In genomic region chr17:79110936-79111348, GRCm38 (mm10) we compare ENCODE assay signal across 7 mouse cellular contexts. TPM values are rescaled to one million over a fixed set of nuclear protein-coding genes. Genes with fewer than 3 reads are reported as not detected.
DNase-seq lines count a peak whose midpoint lies in the region; ATAC-seq and TF ChIP-seq lines count a peak whose summit lies in the region.

No protein-coding gene starts in this region.

- no peaks in the 10 kb centered on the region for H3K27me3 ChIP-seq in kidney, postnatal 0 days (ENCODE audit: insufficient read depth, low read length)

- H3K4me3 ChIP-seq in gastrocnemius, adult 2 months, result no peak overlapping the region
- no peak overlapping the region for H3K4me3 ChIP-seq in kidney, postnatal 0 days (replicated peaks; ENCODE audit: low read depth, low read length)
- H3K4me3 ChIP-seq in lung, adult 2 months (replicated peaks; ENCODE audit: extremely low read depth, low read depth, low read length), result no peak overlapping the region
- no peak overlapping the region for H3K4me3 ChIP-seq in olfactory bulb, adult 2 months (ENCODE audit: insufficient read depth, low read depth, low read length)

- H3K4me2 ChIP-seq in kidney, postnatal 0 days (ENCODE audit: low read length), result no peak overlapping the region

- ATAC-seq in kidney, postnatal 0 days (replicated peaks; ENCODE audit: low FRiP score, low read depth), result peak; percentile 25; the same call in 1 of the 2 replicates

- H3K4me1 ChIP-seq in kidney, postnatal 0 days (replicated peaks; ENCODE audit: insufficient read depth, low read length), result no peaks in the 10 kb centered on the region
- no peaks in the 10 kb centered on the region for H3K4me1 ChIP-seq in lung, adult 2 months (ENCODE audit: control insufficient read depth, insufficient read depth, low read length)
- no peaks in the 10 kb centered on the region for H3K4me1 ChIP-seq in olfactory bulb, adult 2 months (ENCODE audit: control insufficient read depth, insufficient read depth, low read length)

- H3K9ac ChIP-seq in kidney, postnatal 0 days (ENCODE audit: low read depth, low read length), result no peak overlapping the region

- intact Hi-C loops in gastrocnemius, adult 2 months (cut with DNase I), result loop anchor here (1.0 to 10.0 kb wide), 5 partner anchors 184 to 470 kb away; partner anchors contain the start of gene Cdc42ep3

- no peak for TF ChIP-seq POLR2A in lung, adult 2 months (IDR thresholded peaks at IDR 0.05; ENCODE audit: borderline replicate concordance, extremely low read depth, low read depth, low read length)
- TF ChIP-seq POLR2A in olfactory bulb, adult 2 months (IDR thresholded peaks at IDR 0.05; ENCODE audit: insufficient read depth, low read depth, low read length), result no peak

- peak; percentile 97 for TF ChIP-seq CTCF in gastrocnemius, adult 2 months (IDR thresholded peaks at IDR 0.05)
- TF ChIP-seq CTCF in kidney, postnatal 0 days (IDR thresholded peaks at IDR 0.05; ENCODE audit: low read depth), result peak; percentile 93
- peak; percentile 91 for TF ChIP-seq CTCF in lung, adult 2 months (IDR thresholded peaks at IDR 0.05; ENCODE audit: insufficient read depth, low read length)
- 0 out of 2 replicates have a peak, but pooled peaks have one; percentile 13 for TF ChIP-seq CTCF in olfactory bulb, adult 2 months (IDR thresholded peaks at IDR 0.05; ENCODE audit: insufficient read depth, low read depth, low read length)

- DNase-seq in CD4-positive helper T cell, adult 2 months (ENCODE audit: low read depth, low spot score), result peak; percentile 25
- DNase-seq in MN1 (ENCODE audit: low spot score), result peak; percentile 20
- peak; percentile 21 for DNase-seq in cerebellum, adult 9-11 months
- DNase-seq in gastrocnemius, adult 2 months, result peak; percentile 55
- peak; percentile 88 for DNase-seq in kidney, postnatal 0 days (ENCODE audit: low spot score)
- DNase-seq in lung, adult 2 months, result peak; percentile 45

- 11% methylated on average over 5 of the region's 5 CpGs for WGBS in kidney, postnatal 0 days
- 17% methylated on average over 5 of the region's 5 CpGs for WGBS in lung, adult 2 months
- 11% methylated on average over 5 of the region's 5 CpGs for WGBS in olfactory bulb, adult 2 months

- no peak overlapping the region for H3K27ac ChIP-seq in gastrocnemius, adult 2 months
- H3K27ac ChIP-seq in kidney, postnatal 0 days, result no peak overlapping the region
- H3K27ac ChIP-seq in olfactory bulb, adult 2 months (ENCODE audit: insufficient read depth, low read depth, low read length), result no peak overlapping the region

- no peaks in the 10 kb centered on the region for H3K9me3 ChIP-seq in kidney, postnatal 0 days (replicated peaks; ENCODE audit: low read length)

- H3K36me3 ChIP-seq in kidney, postnatal 0 days (ENCODE audit: insufficient read depth, low read length), result no peaks in the 10 kb centered on the region

RNA-seq across cellular contexts. Expression of gene Qpct, which starts 59.2 kb away (rescaled TPM):
- total RNA-seq in gastrocnemius, adult 2 months (2021), result 1 to 10 TPM; 2.4 to 3.8 TPM
- polyA plus RNA-seq in kidney, postnatal 0 days (2015; fragmentation: Nextera tagmentation; extraction: Ambion mirVana), result 6.0 and 6.7 TPM in 2 replicates
- 4.7 and 6.1 TPM in 2 replicates for polyA plus RNA-seq in lung, adult 2 months (2012; rRNA removed)
- polyA plus RNA-seq in olfactory bulb, adult 2 months (2012; ENCODE audit: insufficient read depth, insufficient read length, low replicate concordance, missing spikeins), result not detected in 2 replicates

Comparison
In these comparisons a context has a peak if more than half of its experiments do, and no peak if none do; other contexts are left out.
1. DNase-seq: peak in every context shown above with its lines; median percentile 88 in kidney, postnatal 0 days; 55 in gastrocnemius, adult 2 months; 45 in lung, adult 2 months; 25 in CD4-positive helper T cell, adult 2 months; 21 in cerebellum, adult 9-11 months; 20 in MN1.
2. CTCF ChIP-seq: peak in every context shown above with its lines; median percentile 97 in gastrocnemius, adult 2 months; 93 in kidney, postnatal 0 days; 91 in lung, adult 2 months; 13 in olfactory bulb, adult 2 months.